25 mouse cellular contexts compared by ENCODE assay signal in genomic region chr8:41644626-41645025, GRCm38 (mm10).
DNase-seq lines count a peak whose midpoint lies in the region; ATAC-seq lines count a peak whose summit lies in the region.
"Had no signal": no experiment of that assay in that cellular context is flagged by ENCODE, and none has a peak within 500 bp of the region (broad histone marks: within the 10 kb centered on the region; RNA-seq: fewer than 3 reads in every experiment).

No protein-coding gene starts in this region.

- no peaks in the 10 kb centered on the region for H3K27me3 ChIP-seq in hindbrain, embryonic 11.5 days (ENCODE audit: control insufficient read depth, insufficient read depth, low read length)
- H3K27me3 ChIP-seq in hindbrain, embryonic 16.5 days (replicated peaks; ENCODE audit: control insufficient read depth, insufficient read depth, low read length), result no peaks in the 10 kb centered on the region
- H3K27me3 ChIP-seq in embryonic facial prominence, embryonic 14.5 days (replicated peaks; ENCODE audit: control insufficient read depth, insufficient read depth, low read length), result no peaks in the 10 kb centered on the region
- no peaks in the 10 kb centered on the region for H3K27me3 ChIP-seq in midbrain, embryonic 10.5 days (ENCODE audit: low read depth, poor library complexity, severe bottlenecking)
- H3K27me3 ChIP-seq: embryonic facial prominence, embryonic 15.5 days; heart, embryonic 13.5 days; hindbrain, embryonic 12.5 days; hindbrain, embryonic 15.5 days; intestine, embryonic 15.5 days had no signal

- 75% methylated on average over 5 of the region's 5 CpGs for WGBS in hindbrain, embryonic 11.5 days
- 80% methylated on average over 5 of the region's 5 CpGs for WGBS in hindbrain, embryonic 16.5 days
- 47% methylated on average over 5 of the region's 5 CpGs for WGBS in embryonic facial prominence, embryonic 14.5 days
- WGBS in midbrain, embryonic 10.5 days, result 81% methylated on average over 5 of the region's 5 CpGs

- no peak overlapping the region for H3K4me2 ChIP-seq in hindbrain, embryonic 11.5 days (replicated peaks; ENCODE audit: low read depth, low read length)
- H3K4me2 ChIP-seq in hindbrain, embryonic 16.5 days (ENCODE audit: low read length), result no peak overlapping the region
- no peak overlapping the region for H3K4me2 ChIP-seq in embryonic facial prominence, embryonic 14.5 days (ENCODE audit: low read depth, low read length)
- H3K4me2 ChIP-seq: embryonic facial prominence, embryonic 15.5 days; heart, embryonic 13.5 days; hindbrain, embryonic 12.5 days; hindbrain, embryonic 15.5 days; intestine, embryonic 15.5 days had no signal

- H3K4me3 ChIP-seq in hindbrain, embryonic 11.5 days (ENCODE audit: low read depth, low read length), result no peak overlapping the region
- H3K4me3 ChIP-seq in hindbrain, embryonic 16.5 days (ENCODE audit: low read length), result no peak overlapping the region
- no peak overlapping the region for H3K4me3 ChIP-seq in embryonic facial prominence, embryonic 14.5 days (ENCODE audit: low read depth, low read length)
- no peak overlapping the region for H3K4me3 ChIP-seq in midbrain, embryonic 10.5 days
- H3K4me3 ChIP-seq: embryonic facial prominence, embryonic 15.5 days; heart, adult 2 months; heart, embryonic 10.5 days; heart, embryonic 13.5 days; hindbrain, embryonic 12.5 days; hindbrain, embryonic 15.5 days; intestine, embryonic 15.5 days had no signal

- intact Hi-C loops in left cerebral cortex, postnatal 10 days (cut with DNase I), result no loop called here

- no peak for ATAC-seq in hindbrain, embryonic 11.5 days (ENCODE audit: low FRiP score)
- ATAC-seq in hindbrain, embryonic 16.5 days, result no peak
- ATAC-seq in embryonic facial prominence, embryonic 14.5 days (ENCODE audit: low read depth), result no peak
- ATAC-seq: CD4-positive, CD25-positive, alpha-beta regulatory T cell, adult 4 months; forebrain, embryonic 14.5 days; intestine, embryonic 15.5 days had no signal

- DNase-seq in hindbrain, embryonic 11.5 days (ENCODE audit: low spot score), result peak; percentile 4
- DNase-seq in embryo, embryonic 10.5 days (ENCODE audit: low spot score), result peak; percentile 32
- peak; percentile 50 for DNase-seq in embryonic facial prominence, embryonic 14.5 days (ENCODE audit: low spot score)
- no peak for DNase-seq in left cerebral cortex, postnatal 10 days (ENCODE audit: extremely low spot score in 1 of 2, low spot score in 2 of 2)
- DNase-seq in midbrain, embryonic 10.5 days (ENCODE audit: low spot score), result no peak
- DNase-seq: adrenal gland, adult 2 months; adrenal gland, postnatal 14 days; cerebellum, adult 18-20 months; cerebellum, adult 9-10 months; cerebellum, postnatal 14 days; gastrocnemius, postnatal 10 days; gastrocnemius, postnatal 36 days; heart, adult 2 months; heart, postnatal 14 days; heart, postnatal 4 days; kidney, adult 11 months had no signal

- H3K4me1 ChIP-seq in hindbrain, embryonic 11.5 days (replicated peaks; ENCODE audit: control insufficient read depth, insufficient read depth, low read length), result no peaks in the 10 kb centered on the region
- no peaks in the 10 kb centered on the region for H3K4me1 ChIP-seq in hindbrain, embryonic 16.5 days (ENCODE audit: control insufficient read depth, insufficient read depth, low read depth, low read length)
- peaks cover 3% of the 10 kb centered on the region; the same call in 1 of the 2 replicates for H3K4me1 ChIP-seq in embryonic facial prominence, embryonic 14.5 days (ENCODE audit: control insufficient read depth, insufficient read depth, low read length)
- H3K4me1 ChIP-seq in midbrain, embryonic 10.5 days, result no peaks in the 10 kb centered on the region
- H3K4me1 ChIP-seq: embryonic facial prominence, embryonic 15.5 days; heart, embryonic 10.5 days; heart, embryonic 13.5 days; hindbrain, embryonic 12.5 days; hindbrain, embryonic 15.5 days; intestine, embryonic 15.5 days had no signal

- no peak overlapping the region for H3K27ac ChIP-seq in hindbrain, embryonic 11.5 days (ENCODE audit: low read depth, low read length)
- no peak overlapping the region for H3K27ac ChIP-seq in hindbrain, embryonic 16.5 days (ENCODE audit: low read depth, low read length)
- H3K27ac ChIP-seq in embryonic facial prominence, embryonic 14.5 days (replicated peaks; ENCODE audit: low read depth, low read length), result no peak overlapping the region
- no peak overlapping the region for H3K27ac ChIP-seq in midbrain, embryonic 10.5 days (replicated peaks)
- H3K27ac ChIP-seq: embryonic facial prominence, embryonic 15.5 days; heart, adult 2 months; heart, embryonic 10.5 days; heart, embryonic 13.5 days; hindbrain, embryonic 12.5 days; hindbrain, embryonic 15.5 days; intestine, embryonic 15.5 days had no signal

- H3K36me3 ChIP-seq in hindbrain, embryonic 11.5 days (ENCODE audit: control insufficient read depth, insufficient read depth, low read length), result no peaks in the 10 kb centered on the region
- H3K36me3 ChIP-seq in hindbrain, embryonic 16.5 days (ENCODE audit: control insufficient read depth, insufficient read depth, low read length), result no peaks in the 10 kb centered on the region
- no peaks in the 10 kb centered on the region for H3K36me3 ChIP-seq in embryonic facial prominence, embryonic 14.5 days (ENCODE audit: control insufficient read depth, insufficient read depth, low read length)
- no peaks in the 10 kb centered on the region for H3K36me3 ChIP-seq in midbrain, embryonic 10.5 days
- H3K36me3 ChIP-seq: embryonic facial prominence, embryonic 15.5 days; heart, embryonic 10.5 days; heart, embryonic 13.5 days; hindbrain, embryonic 12.5 days; hindbrain, embryonic 15.5 days; intestine, embryonic 15.5 days had no signal

- no peaks in the 10 kb centered on the region for H3K9me3 ChIP-seq in hindbrain, embryonic 11.5 days (ENCODE audit: control insufficient read depth, low read length)
- H3K9me3 ChIP-seq in hindbrain, embryonic 16.5 days (ENCODE audit: control insufficient read depth, low read length), result no peaks in the 10 kb centered on the region
- no peaks in the 10 kb centered on the region for H3K9me3 ChIP-seq in embryonic facial prominence, embryonic 14.5 days (ENCODE audit: control insufficient read depth, low read length)
- no peaks in the 10 kb centered on the region for H3K9me3 ChIP-seq in midbrain, embryonic 10.5 days (replicated peaks)
- H3K9me3 ChIP-seq: embryonic facial prominence, embryonic 15.5 days; heart, embryonic 10.5 days; heart, embryonic 13.5 days; hindbrain, embryonic 12.5 days; hindbrain, embryonic 15.5 days; intestine, embryonic 15.5 days had no signal

- no peak overlapping the region for H3K9ac ChIP-seq in hindbrain, embryonic 11.5 days (ENCODE audit: low read depth, low read length)
- no peak overlapping the region for H3K9ac ChIP-seq in hindbrain, embryonic 16.5 days (ENCODE audit: low read depth, low read length)
- H3K9ac ChIP-seq in embryonic facial prominence, embryonic 14.5 days (ENCODE audit: low read depth, low read length), result no peak overlapping the region
- H3K9ac ChIP-seq: embryonic facial prominence, embryonic 15.5 days; heart, embryonic 13.5 days; hindbrain, embryonic 12.5 days; hindbrain, embryonic 15.5 days; intestine, embryonic 15.5 days had no signal

Comparison
In these comparisons a context has a peak if more than half of its experiments do, and no peak if none do; other contexts are left out.
1. DNase-seq: peak in hindbrain, embryonic 11.5 days (single experiment), embryo, embryonic 10.5 days (single experiment) and embryonic facial prominence, embryonic 14.5 days (single experiment); none in left cerebral cortex, postnatal 10 days (0 of 2) and midbrain, embryonic 10.5 days (single experiment).